Mouse (Mus musculus): ENCODE measurements around the gene Unc13b. TPM values are rescaled to one million over a fixed set of nuclear protein-coding genes. Genes with fewer than 3 reads are reported as not detected.
"Not testable (repeated sequence)": the region's sequence is repeated elsewhere in the genome, so short reads cannot be mapped to it uniquely, and the experiment has no call there.

Gene Unc13b
- polyA plus RNA-seq, 1 experiment from 2014 or later: 5.4 TPM

GRCm38 (mm10) chr4:43116249-43116648 is 57.5 kb downstream of the Unc13b start:
- H3K4me2 ChIP-seq (ENCODE audit: low read depth, low read length): no peak overlapping the region
- no peaks in the 10 kb centered on the region for H3K36me3 ChIP-seq (ENCODE audit: control insufficient read depth, insufficient read depth, low read length)
- 55% methylated on average over 2 of the region's 2 CpGs for WGBS
- no peak overlapping the region for H3K27ac ChIP-seq (ENCODE audit: low read length)
- no peak overlapping the region for H3K9ac ChIP-seq (ENCODE audit: low read length)
- no peaks in the 10 kb centered on the region for H3K9me3 ChIP-seq (ENCODE audit: control insufficient read depth, low read length)
- no peak for ATAC-seq (ENCODE audit: low read depth)
- no peaks in the 10 kb centered on the region for H3K4me1 ChIP-seq (replicated peaks; ENCODE audit: control insufficient read depth, insufficient read depth, low read length)
- H3K4me3 ChIP-seq (ENCODE audit: low read length): no peak overlapping the region
- H3K27me3 ChIP-seq (ENCODE audit: control insufficient read depth, insufficient read depth, low read depth, low read length): no peaks in the 10 kb centered on the region

GRCm38 (mm10) chr4:43129750-43130149 is 71.0 kb downstream of the Unc13b start:
- Histone ChIP-seq H3K27ac (ENCODE audit: low read length) (no peak overlapping the region), H3K4me3 (ENCODE audit: low read length) (no peak overlapping the region), H3K9me3 (ENCODE audit: control insufficient read depth, low read length) (no peaks in the 10 kb centered on the region), H3K4me1 (replicated peaks; ENCODE audit: control insufficient read depth, insufficient read depth, low read length) (no peaks in the 10 kb centered on the region), H3K27me3 (ENCODE audit: control insufficient read depth, insufficient read depth, low read depth, low read length) (no peaks in the 10 kb centered on the region), H3K36me3 (ENCODE audit: control insufficient read depth, insufficient read depth, low read length) (no peaks in the 10 kb centered on the region), H3K9ac (ENCODE audit: low read length) (no peak overlapping the region), H3K4me2 (ENCODE audit: low read depth, low read length) (no peak overlapping the region)
- WGBS: 85% methylated on average over 3 of the region's 3 CpGs
- ATAC-seq (ENCODE audit: low read depth): no peak

- ATAC-seq (ENCODE audit: low read depth): no peak
- Histone ChIP-seq H3K27ac (ENCODE audit: low read length) (no peak overlapping the region), H3K4me1 (replicated peaks; ENCODE audit: control insufficient read depth, insufficient read depth, low read length) (no peaks in the 10 kb centered on the region), H3K4me3 (ENCODE audit: low read length) (no peak overlapping the region), H3K4me2 (ENCODE audit: low read depth, low read length) (no peak overlapping the region), H3K9ac (ENCODE audit: low read length) (no peak overlapping the region), H3K36me3 (ENCODE audit: control insufficient read depth, insufficient read depth, low read length) (no peaks in the 10 kb centered on the region), H3K27me3 (ENCODE audit: control insufficient read depth, insufficient read depth, low read depth, low read length) (no peaks in the 10 kb centered on the region), H3K9me3 (ENCODE audit: control insufficient read depth, low read length) (no peaks in the 10 kb centered on the region)
- 68% methylated on average over 1 of the region's 1 CpGs for WGBS
These were observed 83.9 kb downstream of the Unc13b start for GRCm38 (mm10) chr4:43142610-43143009.

- WGBS: 85% methylated on average over 4 of the region's 4 CpGs
- not testable (repeated sequence) for ATAC-seq (ENCODE audit: low read depth); H3K27me3 ChIP-seq (ENCODE audit: control insufficient read depth, insufficient read depth, low read depth, low read length); H3K4me2 ChIP-seq (ENCODE audit: low read depth, low read length); H3K36me3 ChIP-seq (ENCODE audit: control insufficient read depth, insufficient read depth, low read length); H3K4me3 ChIP-seq (ENCODE audit: low read length); H3K9me3 ChIP-seq (ENCODE audit: control insufficient read depth, low read length); H3K9ac ChIP-seq (ENCODE audit: low read length); H3K27ac ChIP-seq (ENCODE audit: low read length); H3K4me1 ChIP-seq (replicated peaks; ENCODE audit: control insufficient read depth, insufficient read depth, low read length)
These were observed 93.7 kb downstream of the Unc13b start for GRCm38 (mm10) chr4:43152413-43152812.

- ATAC-seq (ENCODE audit: low read depth): no peak
- H3K27me3 ChIP-seq (ENCODE audit: control insufficient read depth, insufficient read depth, low read depth, low read length): no peaks in the 10 kb centered on the region
- no peak overlapping the region for H3K4me2 ChIP-seq (ENCODE audit: low read depth, low read length)
- no peak overlapping the region for H3K9ac ChIP-seq (ENCODE audit: low read length)
- no peak overlapping the region for H3K4me3 ChIP-seq (ENCODE audit: low read length)
- H3K4me1 ChIP-seq (replicated peaks; ENCODE audit: control insufficient read depth, insufficient read depth, low read length): no peaks in the 10 kb centered on the region
- H3K36me3 ChIP-seq (ENCODE audit: control insufficient read depth, insufficient read depth, low read length): no peaks in the 10 kb centered on the region
- 39% methylated on average over 3 of the region's 3 CpGs for WGBS
- no peaks in the 10 kb centered on the region for H3K9me3 ChIP-seq (ENCODE audit: control insufficient read depth, low read length)
- no peak overlapping the region for H3K27ac ChIP-seq (ENCODE audit: low read length)
These were observed 101.3 kb downstream of the Unc13b start for GRCm38 (mm10) chr4:43160045-43160444.

- no peak for ATAC-seq (ENCODE audit: low read depth)
- Histone ChIP-seq H3K27me3 (ENCODE audit: control insufficient read depth, insufficient read depth, low read depth, low read length) (no peaks in the 10 kb centered on the region), H3K9me3 (ENCODE audit: control insufficient read depth, low read length) (no peaks in the 10 kb centered on the region), H3K9ac (ENCODE audit: low read length) (no peak overlapping the region), H3K4me2 (ENCODE audit: low read depth, low read length) (no peak overlapping the region), H3K36me3 (ENCODE audit: control insufficient read depth, insufficient read depth, low read length) (no peaks in the 10 kb centered on the region), H3K4me3 (ENCODE audit: low read length) (no peak overlapping the region), H3K27ac (ENCODE audit: low read length) (no peak overlapping the region), H3K4me1 (replicated peaks; ENCODE audit: control insufficient read depth, insufficient read depth, low read length) (no peaks in the 10 kb centered on the region)
- WGBS: 78% methylated on average over 3 of the region's 3 CpGs
These were observed 102.4 kb downstream of the Unc13b start for GRCm38 (mm10) chr4:43161124-43161657.

- Histone ChIP-seq H3K36me3 (ENCODE audit: control insufficient read depth, insufficient read depth, low read length) (no peaks in the 10 kb centered on the region), H3K9me3 (ENCODE audit: control insufficient read depth, low read length) (no peaks in the 10 kb centered on the region), H3K27ac (ENCODE audit: low read length) (no peak overlapping the region), H3K9ac (ENCODE audit: low read length) (no peak overlapping the region), H3K4me1 (replicated peaks; ENCODE audit: control insufficient read depth, insufficient read depth, low read length) (no peaks in the 10 kb centered on the region), H3K27me3 (ENCODE audit: control insufficient read depth, insufficient read depth, low read depth, low read length) (no peaks in the 10 kb centered on the region), H3K4me2 (ENCODE audit: low read depth, low read length) (no peak overlapping the region), H3K4me3 (ENCODE audit: low read length) (no peak overlapping the region)
- 52% methylated on average over 3 of the region's 3 CpGs for WGBS
- no peak for ATAC-seq (ENCODE audit: low read depth)
These were observed 104.5 kb downstream of the Unc13b start for GRCm38 (mm10) chr4:43163205-43163604.

- no peak for ATAC-seq (ENCODE audit: low read depth)
- Histone ChIP-seq H3K9ac (ENCODE audit: low read length) (no peak overlapping the region), H3K27me3 (ENCODE audit: control insufficient read depth, insufficient read depth, low read depth, low read length) (no peaks in the 10 kb centered on the region), H3K4me2 (ENCODE audit: low read depth, low read length) (no peak overlapping the region), H3K4me1 (replicated peaks; ENCODE audit: control insufficient read depth, insufficient read depth, low read length) (no peaks in the 10 kb centered on the region), H3K36me3 (ENCODE audit: control insufficient read depth, insufficient read depth, low read length) (no peaks in the 10 kb centered on the region), H3K9me3 (ENCODE audit: control insufficient read depth, low read length) (no peaks in the 10 kb centered on the region), H3K27ac (ENCODE audit: low read length) (no peak overlapping the region), H3K4me3 (ENCODE audit: low read length) (no peak overlapping the region)
- 71% methylated on average over 12 of the region's 12 CpGs for WGBS
These were observed 106.8 kb downstream of the Unc13b start for GRCm38 (mm10) chr4:43165403-43166005.

- H3K27me3 ChIP-seq (ENCODE audit: control insufficient read depth, insufficient read depth, low read depth, low read length): no peaks in the 10 kb centered on the region
- no peaks in the 10 kb centered on the region for H3K4me1 ChIP-seq (replicated peaks; ENCODE audit: control insufficient read depth, insufficient read depth, low read length)
- H3K36me3 ChIP-seq (ENCODE audit: control insufficient read depth, insufficient read depth, low read length): no peaks in the 10 kb centered on the region
- H3K9me3 ChIP-seq (ENCODE audit: control insufficient read depth, low read length): no peaks in the 10 kb centered on the region
- 82% methylated on average over 3 of the region's 3 CpGs for WGBS
- ATAC-seq (ENCODE audit: low read depth): no peak
- H3K4me3 ChIP-seq (ENCODE audit: low read length): no peak overlapping the region
- no peak overlapping the region for H3K27ac ChIP-seq (ENCODE audit: low read length)
- H3K4me2 ChIP-seq (ENCODE audit: low read depth, low read length): no peak overlapping the region
- H3K9ac ChIP-seq (ENCODE audit: low read length): no peak overlapping the region
These were observed 111.3 kb downstream of the Unc13b start for GRCm38 (mm10) chr4:43170028-43170427.

- no peak overlapping the region for H3K27ac ChIP-seq (ENCODE audit: low read length)
- 73% methylated on average over 2 of the region's 2 CpGs for WGBS
- no peaks in the 10 kb centered on the region for H3K27me3 ChIP-seq (ENCODE audit: control insufficient read depth, insufficient read depth, low read depth, low read length)
- ATAC-seq (ENCODE audit: low read depth): no peak
- H3K36me3 ChIP-seq (ENCODE audit: control insufficient read depth, insufficient read depth, low read length): no peaks in the 10 kb centered on the region
- H3K4me1 ChIP-seq (replicated peaks; ENCODE audit: control insufficient read depth, insufficient read depth, low read length): no peaks in the 10 kb centered on the region
- H3K9me3 ChIP-seq (ENCODE audit: control insufficient read depth, low read length): no peaks in the 10 kb centered on the region
- no peak overlapping the region for H3K4me3 ChIP-seq (ENCODE audit: low read length)
- no peak overlapping the region for H3K4me2 ChIP-seq (ENCODE audit: low read depth, low read length)
- no peak overlapping the region for H3K9ac ChIP-seq (ENCODE audit: low read length)
These were observed 118.4 kb downstream of the Unc13b start for GRCm38 (mm10) chr4:43177126-43177525.

All from lung, embryonic 16.5 days (tissue).